Mouse (Mus musculus) hindbrain, postnatal 0 days (tissue): ENCODE data around the gene Nrxn1. TPM values are rescaled to one million over a fixed set of nuclear protein-coding genes. Genes with fewer than 3 reads are reported as not detected.
A peak's percentile ranks its signal among the peaks of the same experiment; 100 is the strongest.

Source experiments
- ATAC-seq: fragments of 200-750 bp; cut with Nextera tagmentation; 2 replicates; pipeline ENCODE4 v1.8.0; 2017; ENCODE audit warnings: mild to moderate bottlenecking, moderate TSS enrichment, moderate library complexity
- DNase-seq: peaks from one replicate; pipeline ENCODE4 v3.0.0-alpha.2; 2015; ENCODE audit warnings: low spot score
- H3K27ac ChIP-seq: fragments of 300-500 bp; sonication (generic); 2 replicates; pipeline ENCODE4 v1.5.1; 2014; ENCODE audit warnings: mild to moderate bottlenecking
- H3K27me3 ChIP-seq: fragments of 300-500 bp; sonication (generic); 2 replicates; pipeline ENCODE4 v1.6.1; 2014; ENCODE audit warnings: low read length, mixed read lengths; ENCODE audit not compliant: insufficient read depth
- H3K36me3 ChIP-seq: fragments of 300-500 bp; sonication (generic); 2 replicates; pipeline ENCODE4 v1.6.1; 2014; ENCODE audit warnings: low read length, mixed read lengths; ENCODE audit not compliant: insufficient read depth
- H3K4me1 ChIP-seq: fragments of 300-500 bp; sonication (generic); 2 replicates; pipeline ENCODE4 v1.6.1; 2014; ENCODE audit warnings: antibody characterized with exemption, low read length, mixed read lengths; ENCODE audit not compliant: insufficient read depth
- H3K4me2 ChIP-seq: fragments of 300-500 bp; sonication (generic); 2 replicates; pipeline ENCODE4 v1.6.1; 2014; ENCODE audit warnings: low read depth, mild to moderate bottlenecking, low read length, moderate library complexity, mixed read lengths
- H3K4me3 ChIP-seq: fragments of 300-500 bp; sonication (generic); 2 replicates; pipeline ENCODE4 v1.5.1; 2014; ENCODE audit warnings: low read length
- H3K9ac ChIP-seq: fragments of 300-500 bp; sonication (generic); replicated peaks from 2 replicates; pipeline ENCODE4 v1.6.1; 2014; ENCODE audit warnings: mild to moderate bottlenecking, low read length, moderate library complexity, mixed read lengths
- H3K9me3 ChIP-seq: fragments of 300-500 bp; sonication (generic); 2 replicates; pipeline ENCODE4 v1.6.1; 2016; ENCODE audit warnings: low read length, mixed read lengths
- CTCF ChIP-seq: IDR thresholded peaks from 2 replicates; pipeline ENCODE4 v1.5.1; 2016; ENCODE audit warnings: antibody characterized with exemption, control low read depth, low read depth
- WGBS: fragments of 180-500 bp; shearing (Covaris S2); extraction: QIAGEN DNeasy Blood & Tissue Kit; methylation state at CpG from one replicate; pipeline ENCODE4 v1.1.7; 2014; 5-methylcytosine and 5-hydroxymethylcytosine counted together
- polyA plus RNA-seq: library from polyadenylated mRNA; unstranded; fragments of >200 nt; fragmentation: Nextera tagmentation; extraction: Ambion mirVana; gene quantifications from 2 replicates; pipeline ENCODE4 v1.2.1, GENCODE M21; 2015
- total RNA-seq: library from RNA; depleted of rRNA; stranded (reverse); fragments of >200 nt; gene quantifications from 2 replicates; pipeline ENCODE4 v1.2.3, GENCODE M21; 2014

Nrxn1 gene
- total and polyA plus RNA-seq, 2 experiments from 2014 or later, result 217 to 487 TPM

- H3K27ac ChIP-seq, result no peak overlapping the region
- no peaks in the 10 kb centered on the region for H3K27me3 ChIP-seq
- ATAC-seq, result no peak
- H3K36me3 ChIP-seq, result no peaks in the 10 kb centered on the region
- no peak overlapping the region for H3K9ac ChIP-seq
- DNase-seq, result no peak
- H3K4me3 ChIP-seq, result no peak overlapping the region
- 73% methylated on average over 2 of the region's 2 CpGs for WGBS
- TF ChIP-seq CTCF, result no peak
- no peaks in the 10 kb centered on the region for H3K4me1 ChIP-seq
- no peaks in the 10 kb centered on the region for H3K9me3 ChIP-seq
- no peak overlapping the region for H3K4me2 ChIP-seq
These were observed 858.1 kb downstream of the Nrxn1 start for GRCm38 (mm10) chr17:90234806-90235205.

- Histone ChIP-seq H3K9me3 (no peaks in the 10 kb centered on the region), H3K27me3 (no peaks in the 10 kb centered on the region), H3K4me3 (no peak overlapping the region), H3K4me1 (no peaks in the 10 kb centered on the region), H3K9ac (no peak overlapping the region), H3K36me3 (no peaks in the 10 kb centered on the region), H3K4me2 (no peak overlapping the region), H3K27ac (no peak overlapping the region)
- TF ChIP-seq CTCF, result no peak
- DNase-seq, result no peak
- ATAC-seq, result no peak
These were observed 884.3 kb downstream of the Nrxn1 start for GRCm38 (mm10) chr17:90208547-90208946.

- H3K27ac ChIP-seq, result no peak overlapping the region
- DNase-seq, result no peak
These were observed 885.3 kb downstream of the Nrxn1 start for GRCm38 (mm10) chr17:90207617-90208016.

GRCm38 (mm10) chr17:90203993-90204392 is 888.9 kb downstream of the Nrxn1 start:
- ATAC-seq, result no peak
- TF ChIP-seq CTCF, result no peak
- Histone ChIP-seq H3K9ac (no peak overlapping the region), H3K9me3 (no peaks in the 10 kb centered on the region), H3K27ac (no peak overlapping the region), H3K36me3 (no peaks in the 10 kb centered on the region), H3K4me3 (no peak overlapping the region), H3K27me3 (no peaks in the 10 kb centered on the region), H3K4me1 (no peaks in the 10 kb centered on the region), H3K4me2 (no peak overlapping the region)
- DNase-seq, result no peak

More at GRCm38 (mm10) chr17:90207617-90208016, 885.3 kb downstream of the Nrxn1 start:
- Histone ChIP-seq H3K4me3 (no peak overlapping the region), H3K4me2 (no peak overlapping the region), H3K36me3 (no peaks in the 10 kb centered on the region), H3K27me3 (no peaks in the 10 kb centered on the region), H3K9ac (no peak overlapping the region), H3K4me1 (no peaks in the 10 kb centered on the region), H3K9me3 (no peaks in the 10 kb centered on the region)
- WGBS, result 35% methylated on average over 5 of the region's 5 CpGs
- no peak for TF ChIP-seq CTCF
- no peak for ATAC-seq

- H3K9ac ChIP-seq, result no peak overlapping the region
- no peaks in the 10 kb centered on the region for H3K4me1 ChIP-seq
- no peak for DNase-seq
- no peaks in the 10 kb centered on the region for H3K36me3 ChIP-seq
- WGBS, result 80% methylated on average over 2 of the region's 2 CpGs
- H3K27me3 ChIP-seq, result no peaks in the 10 kb centered on the region
- H3K9me3 ChIP-seq, result no peaks in the 10 kb centered on the region
- ATAC-seq, result no peak
- no peak overlapping the region for H3K27ac ChIP-seq
- H3K4me2 ChIP-seq, result no peak overlapping the region
- TF ChIP-seq CTCF, result no peak
- no peak overlapping the region for H3K4me3 ChIP-seq
These were observed 890.1 kb downstream of the Nrxn1 start for GRCm38 (mm10) chr17:90202785-90203184.

- Histone ChIP-seq H3K4me2 (no peak overlapping the region), H3K4me1 (no peaks in the 10 kb centered on the region), H3K9me3 (no peaks in the 10 kb centered on the region), H3K27ac (no peak overlapping the region), H3K36me3 (no peaks in the 10 kb centered on the region), H3K9ac (no peak overlapping the region), H3K27me3 (no peaks in the 10 kb centered on the region), H3K4me3 (no peak overlapping the region)
- DNase-seq, result peak; percentile 51
- WGBS, result 0% methylated on average over 1 of the region's 1 CpGs
- no peak for TF ChIP-seq CTCF
- no peak for ATAC-seq
These were observed 896.1 kb downstream of the Nrxn1 start for GRCm38 (mm10) chr17:90196772-90197171.

GRCm38 (mm10) chr17:90141602-90142001 is 951.3 kb downstream of the Nrxn1 start:
- no peaks in the 10 kb centered on the region for H3K27me3 ChIP-seq
- H3K9me3 ChIP-seq, result no peaks in the 10 kb centered on the region
- no peak overlapping the region for H3K9ac ChIP-seq
- H3K36me3 ChIP-seq, result no peaks in the 10 kb centered on the region
- peak; percentile 44 for TF ChIP-seq CTCF
- H3K4me1 ChIP-seq, result no peaks in the 10 kb centered on the region
- DNase-seq, result no peak
- 53% methylated on average over 4 of the region's 4 CpGs for WGBS
- H3K4me3 ChIP-seq, result no peak overlapping the region
- H3K4me2 ChIP-seq, result no peak overlapping the region
- no peak for ATAC-seq
- no peak overlapping the region for H3K27ac ChIP-seq
